Mouse (Mus musculus): ENCODE measurements at regions not wholly inside any gene's neighbourhood (a gene's known extent, or its start where the extent isn't known, plus 50 kb on each side); places are given as distances from the start of the nearest gene placed in this dataset.

DNA sequence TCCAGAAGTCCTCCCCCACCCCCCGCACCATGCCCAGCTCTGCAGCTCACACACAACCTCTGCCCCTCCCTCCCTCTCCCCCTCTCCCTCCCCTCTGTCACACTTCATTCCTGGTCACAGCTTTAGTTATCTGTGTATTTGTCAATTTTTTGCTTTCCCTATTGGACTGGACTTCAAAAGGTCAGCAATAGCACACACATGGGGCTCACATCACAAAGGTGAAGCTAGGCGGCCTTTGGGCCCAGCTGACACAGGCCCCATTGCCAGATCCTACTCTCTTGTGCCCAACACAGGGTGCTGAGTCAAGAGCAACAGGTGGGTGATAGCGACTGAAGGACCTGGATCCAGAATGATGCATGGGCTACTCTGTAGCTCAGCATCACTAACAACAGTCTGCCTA is 149.0 kb upstream of the Nectin1 start:
- no peaks in the 10 kb centered on the region for H3K9me3 ChIP-seq (ENCODE audit: low read length)
- H3K4me1 ChIP-seq (ENCODE audit: insufficient read depth), result no peaks in the 10 kb centered on the region
- H3K27ac ChIP-seq (ENCODE audit: low read depth, low read length), result no peak overlapping the region
- no peaks in the 10 kb centered on the region for H3K27me3 ChIP-seq (ENCODE audit: insufficient read depth, low read length)
- ATAC-seq, result no peak
- DNase-seq, result no peak
- 87% methylated on average over 3 of the region's 3 CpGs for WGBS
- no peak overlapping the region for H3K4me3 ChIP-seq (ENCODE audit: low read depth, low read length)
- H3K36me3 ChIP-seq (ENCODE audit: insufficient read depth), result no peaks in the 10 kb centered on the region
- no peak for TF ChIP-seq CTCF (IDR thresholded peaks at IDR 0.05; ENCODE audit: low read depth)
- no peak overlapping the region for H3K9ac ChIP-seq
- H3K4me2 ChIP-seq (ENCODE audit: low read depth), result no peak overlapping the region

DNA sequence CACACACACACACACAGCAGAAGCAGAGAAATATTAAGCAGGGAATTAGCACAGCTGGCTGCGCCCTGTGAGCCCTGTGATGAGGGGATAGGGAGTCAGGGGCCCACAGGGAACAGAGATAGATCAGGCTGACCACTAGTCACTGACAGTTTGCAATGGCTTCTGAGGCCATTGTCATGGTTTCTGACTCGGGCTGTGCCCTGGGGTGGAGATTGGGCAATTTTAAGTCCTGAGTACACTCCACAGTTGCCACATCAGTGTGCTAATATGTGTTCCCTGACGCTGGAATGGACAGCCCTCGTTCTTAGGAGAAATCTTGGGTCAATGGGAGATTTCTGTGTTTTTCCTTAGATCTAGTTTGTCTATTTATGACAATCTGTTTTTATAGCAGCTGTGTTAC is 148.3 kb upstream of the Nectin1 start:
- WGBS, result 78% methylated on average over 4 of the region's 4 CpGs
- ATAC-seq (no peak), DNase-seq (no peak)

DNA sequence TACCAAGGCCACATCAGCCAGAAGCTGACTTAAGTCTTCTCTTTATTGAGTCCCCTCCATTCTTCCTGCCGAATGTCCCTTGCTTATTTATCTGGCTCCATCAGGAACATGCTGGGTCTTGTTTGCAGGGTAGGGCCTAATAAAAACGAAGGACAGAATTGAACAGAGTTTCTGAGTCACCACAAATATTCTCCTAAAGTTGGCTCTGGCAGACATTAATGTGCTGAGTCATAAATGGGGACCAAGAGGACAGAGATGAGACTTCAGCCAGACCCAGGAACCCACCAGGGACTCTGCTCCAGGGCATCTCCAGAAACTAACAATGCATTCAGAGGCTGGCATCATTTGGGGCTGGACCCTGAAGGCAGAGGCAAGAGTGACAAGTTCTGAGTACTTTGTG is 143.4 kb upstream of the Nectin1 start:
- WGBS, result 74% methylated on average over 2 of the region's 2 CpGs

More for the DNA sequence above, 148.3 kb upstream of the Nectin1 start:
- no peak for TF ChIP-seq CTCF (IDR thresholded peaks at IDR 0.05; ENCODE audit: low read depth)
- H3K27ac ChIP-seq (ENCODE audit: low read depth, low read length), result no peak overlapping the region
- no peaks in the 10 kb centered on the region for H3K9me3 ChIP-seq (ENCODE audit: low read length)
- H3K9ac ChIP-seq, result no peak overlapping the region
- H3K4me2 ChIP-seq (ENCODE audit: low read depth), result no peak overlapping the region
- H3K27me3 ChIP-seq (ENCODE audit: insufficient read depth, low read length), result no peaks in the 10 kb centered on the region
- no peaks in the 10 kb centered on the region for H3K36me3 ChIP-seq (ENCODE audit: insufficient read depth)
- no peaks in the 10 kb centered on the region for H3K4me1 ChIP-seq (ENCODE audit: insufficient read depth)
- no peak overlapping the region for H3K4me3 ChIP-seq (ENCODE audit: low read depth, low read length)

DNA sequence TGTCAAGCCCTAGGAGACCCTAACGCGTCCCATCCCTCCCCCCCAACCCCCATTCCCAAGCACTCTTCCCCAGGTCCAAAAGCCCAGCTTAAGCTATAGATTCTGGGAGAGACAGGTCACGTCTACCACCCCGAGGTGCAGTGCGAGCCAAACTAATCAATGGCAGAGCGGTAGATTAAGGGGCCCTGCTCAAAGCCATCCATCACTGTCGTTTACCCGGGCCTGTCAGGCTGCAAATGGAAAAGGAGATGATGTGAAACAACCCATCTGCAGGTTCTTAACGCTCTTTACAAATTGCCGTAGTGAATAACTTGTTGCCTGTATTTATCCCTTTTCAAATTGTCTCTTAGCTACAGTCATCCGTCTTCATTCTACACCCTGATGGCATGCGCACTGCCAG is 126.2 kb upstream of the Nectin1 start:
- Histone ChIP-seq H3K9me3 (ENCODE audit: low read length) (no peaks in the 10 kb centered on the region), H3K4me3 (ENCODE audit: low read depth, low read length) (no peak overlapping the region), H3K4me2 (ENCODE audit: low read depth) (no peak overlapping the region), H3K27me3 (ENCODE audit: insufficient read depth, low read length) (no peaks in the 10 kb centered on the region), H3K9ac (no peak overlapping the region), H3K27ac (ENCODE audit: low read depth, low read length) (no peak overlapping the region), H3K36me3 (ENCODE audit: insufficient read depth) (no peaks in the 10 kb centered on the region), H3K4me1 (ENCODE audit: insufficient read depth) (no peaks in the 10 kb centered on the region)
- 21% methylated on average over 12 of the region's 12 CpGs for WGBS
- ATAC-seq, result peak; percentile 47; the same call in 1 of the 2 replicates
- DNase-seq, result no peak
- TF ChIP-seq CTCF (IDR thresholded peaks at IDR 0.05; ENCODE audit: low read depth), result no peak

More for the DNA sequence above, 143.4 kb upstream of the Nectin1 start:
- no peak for ATAC-seq
- Histone ChIP-seq H3K36me3 (ENCODE audit: insufficient read depth) (no peaks in the 10 kb centered on the region), H3K4me2 (ENCODE audit: low read depth) (no peak overlapping the region), H3K4me3 (ENCODE audit: low read depth, low read length) (no peak overlapping the region), H3K9me3 (ENCODE audit: low read length) (no peaks in the 10 kb centered on the region), H3K27ac (ENCODE audit: low read depth, low read length) (no peak overlapping the region), H3K27me3 (ENCODE audit: insufficient read depth, low read length) (no peaks in the 10 kb centered on the region), H3K9ac (no peak overlapping the region), H3K4me1 (ENCODE audit: insufficient read depth) (no peaks in the 10 kb centered on the region)
- DNase-seq, result no peak
- no peak for TF ChIP-seq CTCF (IDR thresholded peaks at IDR 0.05; ENCODE audit: low read depth)

DNA sequence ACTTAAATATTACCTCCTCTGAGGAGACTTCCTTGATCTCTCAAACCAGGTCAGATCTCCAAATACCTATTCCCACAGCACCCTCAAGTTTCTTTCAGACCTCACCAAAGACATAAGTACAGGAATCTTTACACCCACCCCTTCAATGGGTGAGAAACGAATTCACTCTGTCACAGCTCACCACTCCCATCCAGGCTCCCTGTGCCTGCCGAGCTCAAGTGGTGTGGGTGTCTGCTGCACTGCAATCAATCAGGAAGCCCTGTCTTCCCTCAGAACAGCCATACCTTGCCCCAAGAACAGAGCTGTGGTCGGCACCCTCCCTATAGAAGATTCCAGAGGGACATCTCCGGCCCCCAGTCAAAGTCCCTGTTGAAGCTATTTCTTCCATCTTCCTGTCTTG is 116.2 kb upstream of the Nectin1 start:
- H3K9ac ChIP-seq, result no peak overlapping the region

DNA sequence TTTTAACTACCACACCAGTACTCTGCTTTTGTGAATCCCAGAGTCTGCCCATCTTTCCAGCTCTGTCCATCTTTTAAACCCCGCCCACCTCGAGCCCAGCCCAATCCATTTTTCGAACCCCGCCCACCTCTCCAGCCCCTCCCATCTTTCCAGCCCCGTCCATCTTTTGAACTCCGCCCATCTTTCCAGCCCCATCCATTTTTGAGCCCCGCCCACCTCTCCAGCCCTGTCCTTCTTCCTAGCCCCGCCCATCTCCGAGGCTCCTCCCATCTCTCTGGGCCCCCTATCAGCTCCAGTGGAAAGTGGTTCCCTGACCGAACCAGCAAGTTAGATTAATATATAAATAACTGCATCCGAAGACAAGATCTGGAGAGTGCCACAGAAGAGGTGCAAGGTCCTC is 115.0 kb upstream of the Nectin1 start:
- 57% methylated on average over 11 of the region's 11 CpGs for WGBS
- no peak overlapping the region for H3K4me2 ChIP-seq (ENCODE audit: low read depth)
- no peak overlapping the region for H3K27ac ChIP-seq (ENCODE audit: low read depth, low read length)
- H3K27me3 ChIP-seq (ENCODE audit: insufficient read depth, low read length), result no peaks in the 10 kb centered on the region
- no peaks in the 10 kb centered on the region for H3K4me1 ChIP-seq (ENCODE audit: insufficient read depth)
- no peak overlapping the region for H3K9ac ChIP-seq
- no peak for ATAC-seq
- no peak for TF ChIP-seq CTCF (IDR thresholded peaks at IDR 0.05; ENCODE audit: low read depth)
- H3K36me3 ChIP-seq (ENCODE audit: insufficient read depth), result no peaks in the 10 kb centered on the region
- no peaks in the 10 kb centered on the region for H3K9me3 ChIP-seq (ENCODE audit: low read length)
- no peak overlapping the region for H3K4me3 ChIP-seq (ENCODE audit: low read depth, low read length)
- no peak for DNase-seq

More for the DNA sequence above, 116.2 kb upstream of the Nectin1 start:
- H3K36me3 ChIP-seq (ENCODE audit: insufficient read depth), result no peaks in the 10 kb centered on the region
- H3K4me1 ChIP-seq (ENCODE audit: insufficient read depth), result no peaks in the 10 kb centered on the region
- no peak for TF ChIP-seq CTCF (IDR thresholded peaks at IDR 0.05; ENCODE audit: low read depth)
- 80% methylated on average over 4 of the region's 4 CpGs for WGBS
- no peaks in the 10 kb centered on the region for H3K9me3 ChIP-seq (ENCODE audit: low read length)
- DNase-seq (no peak), ATAC-seq (no peak)
- H3K27me3 ChIP-seq (ENCODE audit: insufficient read depth, low read length), result no peaks in the 10 kb centered on the region
- H3K4me2 ChIP-seq (ENCODE audit: low read depth), result no peak overlapping the region
- no peak overlapping the region for H3K4me3 ChIP-seq (ENCODE audit: low read depth, low read length)
- no peak overlapping the region for H3K27ac ChIP-seq (ENCODE audit: low read depth, low read length)

DNA sequence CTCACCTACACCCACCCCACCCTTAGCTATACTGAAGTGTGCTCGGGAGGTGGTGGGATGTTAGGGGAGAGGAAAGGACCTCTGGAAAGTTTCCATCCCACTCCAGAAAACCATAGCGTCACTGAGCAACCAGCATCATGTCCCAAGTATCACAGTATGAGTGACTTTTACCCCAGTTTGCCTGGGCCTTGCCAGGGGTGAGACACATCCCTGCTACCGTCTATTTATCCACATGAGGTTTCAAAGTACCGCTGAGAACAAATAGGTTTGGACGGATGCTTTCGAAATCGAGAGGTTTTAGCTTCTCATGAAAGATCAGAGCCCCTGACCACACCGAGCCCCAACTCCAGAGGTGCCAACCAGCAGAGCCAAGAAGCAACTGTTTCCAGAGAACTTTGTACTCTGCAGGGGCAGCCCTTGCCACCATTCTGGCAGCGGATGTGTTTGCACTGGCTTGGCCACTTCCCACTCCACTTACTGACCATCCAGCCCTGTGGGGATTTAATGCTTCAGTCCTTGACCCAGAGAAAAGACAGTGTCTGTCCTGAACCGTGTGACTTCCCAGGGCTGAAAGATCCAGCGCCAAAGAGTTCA is 107.3 kb upstream of the Nectin1 start:
- no peak overlapping the region for H3K4me3 ChIP-seq (ENCODE audit: low read depth, low read length)
- no peak for DNase-seq
- no peak overlapping the region for H3K27ac ChIP-seq (ENCODE audit: low read depth, low read length)
- H3K36me3 ChIP-seq (ENCODE audit: insufficient read depth), result no peaks in the 10 kb centered on the region
- 83% methylated on average over 11 of the region's 11 CpGs for WGBS
- no peaks in the 10 kb centered on the region for H3K9me3 ChIP-seq (ENCODE audit: low read length)
- no peaks in the 10 kb centered on the region for H3K27me3 ChIP-seq (ENCODE audit: insufficient read depth, low read length)
- no peak for ATAC-seq
- no peak for TF ChIP-seq CTCF (IDR thresholded peaks at IDR 0.05; ENCODE audit: low read depth)
- H3K9ac ChIP-seq, result no peak overlapping the region
- no peak overlapping the region for H3K4me2 ChIP-seq (ENCODE audit: low read depth)
- no peaks in the 10 kb centered on the region for H3K4me1 ChIP-seq (ENCODE audit: insufficient read depth)
